Mouse (Mus musculus): ENCODE measurements around the gene Slc25a29.

DNA sequence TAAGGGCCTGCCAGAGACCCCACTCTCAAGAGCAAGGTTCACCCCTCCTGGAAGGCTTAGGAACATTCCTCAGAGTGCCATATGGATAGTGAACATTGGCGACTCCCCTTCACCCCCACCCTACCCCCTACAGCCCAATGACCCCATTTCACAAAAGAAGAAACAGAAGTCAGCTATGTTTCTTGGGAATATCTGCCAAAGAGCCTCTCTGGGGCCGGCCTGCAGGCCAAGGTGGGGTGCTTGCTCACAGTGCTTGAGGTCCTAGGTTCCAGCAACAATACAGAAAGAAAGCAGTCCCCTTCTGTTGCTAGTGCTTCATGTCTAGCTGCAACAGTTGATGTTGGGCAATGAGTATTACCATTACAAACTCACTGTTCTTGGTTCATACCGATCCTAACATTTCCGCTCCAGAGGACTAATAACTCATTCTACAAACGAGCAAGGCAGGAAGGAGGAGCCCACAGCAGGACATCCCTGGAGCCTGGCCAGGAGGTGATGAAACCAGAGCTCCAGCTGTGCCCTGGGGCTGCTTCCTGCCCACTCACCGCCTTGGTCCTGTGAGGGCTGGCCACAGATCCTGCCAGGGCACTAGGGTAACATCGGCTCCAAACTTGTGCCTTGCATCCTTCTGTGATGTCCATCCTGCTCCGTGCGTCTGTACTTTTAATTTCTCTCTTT is 3.6 kb downstream of the Slc25a29 start:
- TF ChIP-seq CTCF (IDR thresholded peaks at IDR 0.05; ENCODE audit: borderline replicate concordance, control insufficient read depth, extremely low read depth, insufficient read depth, low read length, poor library complexity): no peak
- no peak for TF ChIP-seq POLR2A (IDR thresholded peaks at IDR 0.05; ENCODE audit: control insufficient read depth, extremely low read depth, insufficient read depth, low read length, poor library complexity)
